Comparison of ENCODE assay signal across 24 mouse cellular contexts in the genomic region with DNA sequence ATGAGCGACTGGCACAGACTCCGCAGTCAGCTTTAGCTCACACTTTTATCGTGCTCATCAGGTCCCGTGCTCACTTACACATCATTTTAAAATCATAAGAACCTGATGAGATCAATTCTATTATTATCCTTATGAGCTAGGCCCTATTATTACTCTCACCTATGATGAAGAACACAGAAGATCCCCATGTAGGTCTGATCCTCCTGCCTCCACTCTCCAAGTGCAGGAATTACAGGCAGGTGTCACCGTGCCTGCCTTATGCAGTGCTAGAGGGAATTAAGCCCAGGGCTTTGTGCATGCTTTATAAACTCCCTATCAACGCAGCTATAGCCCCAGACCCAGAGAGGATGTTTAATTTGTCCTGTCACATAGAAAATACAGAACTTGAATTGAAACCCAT.
"Had no signal": no experiment of that assay in that cellular context is flagged by ENCODE, and none has a peak within 500 bp of the region (broad histone marks: within the 10 kb centered on the region; RNA-seq: fewer than 3 reads in every experiment).

No protein-coding gene starts in this region.

- H3K4me1 ChIP-seq: heart, embryonic 13.5 days; heart, embryonic 15.5 days; kidney, embryonic 15.5 days; limb, embryonic 13.5 days; limb, embryonic 15.5 days had no signal

- H3K4me2 ChIP-seq: heart, embryonic 11.5 days; heart, embryonic 13.5 days; heart, embryonic 15.5 days; hindbrain, embryonic 14.5 days; kidney, embryonic 15.5 days; limb, embryonic 13.5 days; limb, embryonic 15.5 days; liver, embryonic 13.5 days had no signal

- H3K27ac ChIP-seq: heart, adult 2 months; heart, embryonic 13.5 days; heart, embryonic 15.5 days; hindbrain, embryonic 14.5 days; kidney, embryonic 15.5 days; kidney, postnatal 0 days; limb, embryonic 13.5 days; limb, embryonic 15.5 days; liver, embryonic 13.5 days had no signal

- H3K9me3 ChIP-seq: heart, embryonic 13.5 days; heart, embryonic 15.5 days; kidney, embryonic 15.5 days; limb, embryonic 13.5 days; limb, embryonic 15.5 days; liver, embryonic 13.5 days had no signal

- ATAC-seq: intestine, embryonic 16.5 days had no signal

- H3K4me3 ChIP-seq: heart, adult 2 months; heart, embryonic 13.5 days; heart, embryonic 15.5 days; kidney, embryonic 15.5 days; limb, embryonic 13.5 days; limb, embryonic 15.5 days; liver, embryonic 13.5 days had no signal

- H3K36me3 ChIP-seq: heart, embryonic 13.5 days; heart, embryonic 15.5 days; kidney, embryonic 15.5 days; limb, embryonic 13.5 days; limb, embryonic 15.5 days; liver, embryonic 13.5 days had no signal

- DNase-seq: gastrocnemius, postnatal 14 days; gastrocnemius, postnatal 36 days; heart, adult 11 months; heart, adult 2 months; heart, postnatal 14 days; heart, postnatal 36 days; kidney, adult 11 months; kidney, adult 2 months; kidney, adult 9 months; kidney, postnatal 14 days; kidney, postnatal 36 days; layer of hippocampus, adult 9-11 months; layer of hippocampus, postnatal 36 days; left cerebral cortex, postnatal 4 days; liver, embryonic 13.5 days had no signal

- H3K27me3 ChIP-seq: heart, embryonic 13.5 days; heart, embryonic 15.5 days; kidney, embryonic 15.5 days; limb, embryonic 13.5 days; limb, embryonic 15.5 days; liver, embryonic 13.5 days had no signal

- H3K9ac ChIP-seq: heart, embryonic 13.5 days; heart, embryonic 15.5 days; hindbrain, embryonic 14.5 days; kidney, embryonic 15.5 days; limb, embryonic 13.5 days; limb, embryonic 15.5 days; liver, embryonic 13.5 days had no signal
